Mouse (Mus musculus) thymus, adult 18-20 months (tissue): Measurements from ENCODE around the gene Sv2c.

Source experiments
- DNase-seq, 2 experiments: peaks; one replicate each; pipeline ENCODE4 v3.0.0; 2022; ENCODE audit warnings: mixed read lengths in 2 of 2

Sv2c gene

DNA sequence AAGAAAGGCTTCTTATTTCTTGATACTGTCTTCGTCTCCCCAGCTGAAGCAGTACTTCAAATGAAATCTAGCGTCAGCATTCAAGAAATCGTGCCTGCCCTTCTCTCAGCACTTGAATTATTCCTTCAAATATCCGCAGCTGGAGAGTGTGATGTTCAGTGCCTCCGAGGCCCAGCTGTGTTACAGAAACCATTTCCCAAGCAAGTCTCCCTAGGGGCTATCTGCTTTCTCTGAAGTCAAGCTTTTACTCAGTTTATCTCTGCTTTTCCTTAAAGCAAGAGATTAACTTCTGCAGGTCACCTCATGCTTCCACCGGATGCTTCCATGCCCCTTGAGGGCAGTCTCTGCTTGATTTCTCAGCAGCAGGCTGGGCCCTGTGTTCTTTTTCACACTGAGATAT is 166.8 kb downstream of the Sv2c start:
- no peak for DNase-seq

DNA sequence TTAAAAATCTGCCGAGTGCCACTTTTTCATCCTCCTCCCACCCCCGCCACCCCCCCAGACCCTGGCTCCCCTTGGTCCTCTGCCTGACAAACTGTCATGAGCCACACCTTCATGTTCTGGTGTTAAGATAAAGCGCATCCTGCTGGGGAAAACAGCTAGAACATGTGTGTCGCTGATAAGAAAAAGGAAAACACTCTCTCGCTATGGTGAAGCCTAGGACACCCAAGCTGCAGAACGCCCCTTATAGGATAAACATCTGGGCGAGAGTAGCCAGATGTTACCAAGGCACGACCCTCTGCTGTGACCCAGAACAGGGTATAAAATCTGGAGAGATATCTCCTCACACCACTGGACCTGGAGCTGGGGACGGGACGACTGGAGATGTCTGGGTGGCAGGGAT is 167.2 kb downstream of the Sv2c start:
- no peak for DNase-seq

DNA sequence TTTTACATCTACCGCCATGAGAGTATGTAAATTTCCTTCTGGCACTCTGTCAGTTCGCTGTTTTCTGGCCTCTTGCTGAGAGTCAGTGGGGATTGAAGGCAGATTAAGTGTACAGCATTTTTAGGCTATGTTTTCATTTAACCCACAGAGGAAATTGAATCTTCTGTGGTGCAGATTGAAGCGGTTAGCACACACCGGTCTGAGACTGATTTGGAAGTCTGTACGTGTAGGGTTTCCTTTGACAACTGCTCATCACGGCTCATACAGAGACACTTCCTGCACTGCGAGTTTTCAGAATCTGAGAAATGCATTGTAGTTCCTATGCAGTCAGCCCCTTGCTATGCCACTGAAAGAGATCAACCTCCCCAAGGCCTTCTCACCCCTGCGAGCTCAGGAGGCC is 168.2 kb downstream of the Sv2c start:
- DNase-seq: peak in 1 of 2 experiments; percentile 44

DNA sequence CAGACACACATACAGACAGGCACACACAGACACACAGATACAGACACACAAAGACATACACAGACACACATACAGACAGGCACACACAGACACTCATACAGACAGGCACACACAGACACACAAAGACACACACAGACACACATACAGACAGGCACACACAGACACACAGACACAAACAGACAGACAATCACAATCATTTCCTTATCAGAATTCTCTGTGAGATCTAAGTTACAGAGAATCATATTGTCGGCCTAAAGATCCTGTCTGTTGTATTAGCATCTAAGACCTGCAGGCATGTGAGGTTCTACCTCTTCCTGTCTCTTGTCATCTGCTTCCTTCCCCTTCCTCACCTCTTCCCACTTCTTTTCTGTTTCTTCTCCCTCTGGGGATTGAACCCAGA is 168.7 kb downstream of the Sv2c start:
- DNase-seq: no peak

DNA sequence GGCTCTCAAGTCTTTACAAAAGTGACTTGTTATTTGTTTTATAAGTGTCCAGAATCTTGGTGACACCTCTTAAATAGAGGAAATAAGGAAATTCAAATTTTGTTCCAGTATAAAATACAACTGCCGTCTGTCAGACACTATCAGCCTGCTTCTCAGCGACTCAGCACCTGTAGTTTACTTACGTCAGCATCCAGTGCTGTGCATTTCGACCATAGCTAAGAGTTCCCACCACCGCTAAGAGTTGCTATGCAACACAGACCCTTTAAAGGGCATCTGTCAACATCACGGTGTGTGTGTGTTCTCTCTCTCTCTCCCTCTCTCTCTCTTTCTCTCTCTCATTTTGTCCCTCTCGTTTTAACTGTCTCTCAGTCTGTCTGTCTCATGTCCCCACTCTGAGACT is 170.5 kb downstream of the Sv2c start:
- DNase-seq: no peak

DNA sequence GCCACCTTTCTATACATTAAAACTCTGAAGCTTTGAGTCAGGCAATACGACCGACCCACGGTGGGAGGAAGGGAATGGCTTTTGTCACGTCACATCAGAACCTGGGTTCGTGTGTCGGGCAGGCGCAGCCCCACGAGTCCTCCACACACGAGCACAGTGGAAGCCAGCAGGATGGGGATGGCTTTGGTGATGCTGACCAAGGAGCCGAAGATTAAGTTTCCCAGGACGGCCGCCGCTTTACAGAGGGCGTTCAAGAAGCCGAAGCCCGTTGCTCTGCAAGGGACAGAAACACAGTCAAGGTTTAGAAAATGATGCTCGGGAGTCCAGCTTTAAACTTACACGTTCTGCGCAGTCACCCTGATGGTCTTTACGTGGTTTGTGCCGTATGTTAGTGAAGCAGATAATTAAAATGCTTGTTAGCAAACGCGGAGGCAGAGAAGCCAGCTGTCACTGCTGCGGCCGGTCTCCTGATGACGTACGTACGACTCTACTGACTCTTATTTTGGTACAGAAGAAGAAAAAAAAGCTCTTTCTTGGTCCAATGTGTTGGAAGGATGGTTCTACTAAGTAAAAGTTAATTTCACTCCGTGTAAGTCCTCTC is 171.1 kb downstream of the Sv2c start:
- DNase-seq: no peak

DNA sequence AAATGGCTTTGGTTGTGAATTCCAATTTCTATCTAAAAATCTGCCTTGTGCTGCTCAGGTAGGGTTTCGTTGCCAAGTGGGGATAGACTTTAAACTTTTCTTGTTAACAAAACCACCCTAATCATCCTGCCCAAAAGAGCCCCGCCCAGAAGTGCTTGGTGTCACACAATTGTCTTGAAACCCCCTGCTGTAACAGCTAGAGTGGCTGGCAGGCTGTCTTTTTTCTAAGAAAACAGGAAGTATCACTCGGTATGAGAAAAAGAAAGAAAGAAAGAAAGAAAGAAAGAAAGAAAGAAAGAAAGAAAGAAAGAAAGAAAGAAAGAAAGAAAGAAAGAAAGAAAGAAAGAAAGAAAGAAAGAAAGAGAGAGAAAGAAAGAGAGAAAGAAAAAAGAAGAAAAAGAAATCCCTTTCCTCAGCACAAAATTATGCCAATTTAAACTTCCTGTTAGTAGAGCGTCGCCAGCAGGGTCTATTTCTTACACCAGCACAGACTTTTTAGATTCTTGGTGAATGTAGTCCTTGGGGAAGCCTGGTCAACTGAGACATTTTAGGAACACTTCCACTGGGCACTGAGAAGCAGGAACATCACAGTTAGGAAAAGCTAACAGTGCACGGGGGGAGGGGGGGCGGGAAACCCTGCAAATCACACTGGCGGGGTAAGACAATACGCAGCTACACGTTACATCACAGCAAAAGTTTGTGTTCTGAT is 171.7 kb downstream of the Sv2c start:
- DNase-seq: peak in 1 of 2 experiments; percentile 53

DNA sequence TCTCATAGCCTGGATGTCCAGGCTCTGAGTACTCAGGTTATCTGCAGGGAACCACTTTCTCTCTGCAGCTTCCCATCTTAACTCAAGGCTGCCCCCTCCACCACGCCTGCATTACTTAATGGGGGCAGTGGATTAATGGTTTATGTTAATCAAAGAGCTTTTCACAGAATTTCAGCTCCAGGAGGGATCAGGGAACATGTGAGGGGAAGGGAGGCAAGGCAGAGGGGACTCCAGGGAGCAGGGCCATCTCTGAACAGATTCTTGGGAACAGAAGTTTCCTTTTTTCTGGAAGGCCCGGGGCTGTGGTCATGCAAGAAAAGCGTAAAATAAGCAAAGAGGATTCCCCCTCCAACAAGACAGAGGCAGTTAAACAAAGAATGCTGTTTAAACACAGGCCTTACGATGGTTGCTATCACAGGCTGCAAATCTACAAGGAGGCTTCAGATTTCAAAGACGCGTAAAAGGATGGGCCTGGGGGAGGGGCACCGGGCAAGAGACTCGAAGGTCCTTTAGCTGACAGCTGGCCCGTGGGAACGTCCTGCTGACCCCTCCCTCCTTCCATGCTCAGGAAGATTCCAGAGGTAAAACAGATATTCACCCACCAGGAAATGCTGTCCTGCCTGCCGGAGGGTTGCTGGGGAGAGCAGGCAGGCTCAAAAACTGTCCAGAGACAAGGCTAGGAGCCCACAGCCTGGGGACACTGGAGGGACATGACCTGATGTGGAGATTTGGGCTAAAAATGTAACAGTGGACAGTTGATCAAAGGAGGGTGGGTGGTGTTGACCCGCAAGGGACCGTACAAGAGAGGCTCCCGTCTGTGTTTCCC is 172.5 kb downstream of the Sv2c start:
- no peak for DNase-seq

DNA sequence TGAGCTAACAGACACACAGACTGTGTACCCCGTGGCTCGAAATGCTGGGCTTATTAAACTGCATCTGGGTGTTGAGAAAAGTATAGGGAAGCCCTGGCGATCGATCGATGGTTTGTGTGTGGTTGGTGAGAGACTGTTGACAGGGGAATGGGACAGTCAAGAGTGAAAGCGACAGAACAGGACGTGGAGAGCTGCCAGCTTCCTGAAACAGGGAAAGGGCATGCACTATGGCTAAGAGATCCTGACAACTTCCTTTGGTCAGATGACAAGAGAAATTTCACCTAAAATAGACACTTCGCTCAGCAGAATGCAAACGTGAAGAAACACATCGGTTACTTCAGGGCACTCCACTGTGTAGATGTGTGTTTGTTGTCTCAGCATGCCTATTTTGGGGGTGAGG is 175.2 kb downstream of the Sv2c start:
- DNase-seq: no peak

DNA sequence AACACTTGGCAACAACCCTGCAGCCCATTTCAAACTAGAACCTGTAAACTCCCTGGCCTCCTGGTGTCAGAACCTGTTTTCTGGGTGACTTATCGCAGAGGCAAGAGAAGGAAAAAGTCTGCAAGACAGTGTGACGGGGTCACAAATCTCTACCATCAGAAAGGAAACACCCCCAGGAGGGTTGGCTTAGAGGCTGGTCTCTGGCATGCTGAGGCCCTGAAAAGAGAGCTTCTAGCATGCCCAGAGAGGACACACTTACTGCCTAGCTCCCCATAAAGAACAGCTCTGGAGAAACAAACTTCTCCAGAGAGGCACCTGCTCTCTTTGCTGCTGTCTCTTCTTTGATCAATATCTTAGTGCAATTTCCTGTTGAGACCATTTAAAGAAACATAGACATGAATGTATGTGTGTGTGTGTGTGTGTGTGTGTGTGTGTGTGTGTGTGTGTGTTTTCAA is 176.0 kb downstream of the Sv2c start:
- DNase-seq: peak in 1 of 2 experiments; percentile 55

DNA sequence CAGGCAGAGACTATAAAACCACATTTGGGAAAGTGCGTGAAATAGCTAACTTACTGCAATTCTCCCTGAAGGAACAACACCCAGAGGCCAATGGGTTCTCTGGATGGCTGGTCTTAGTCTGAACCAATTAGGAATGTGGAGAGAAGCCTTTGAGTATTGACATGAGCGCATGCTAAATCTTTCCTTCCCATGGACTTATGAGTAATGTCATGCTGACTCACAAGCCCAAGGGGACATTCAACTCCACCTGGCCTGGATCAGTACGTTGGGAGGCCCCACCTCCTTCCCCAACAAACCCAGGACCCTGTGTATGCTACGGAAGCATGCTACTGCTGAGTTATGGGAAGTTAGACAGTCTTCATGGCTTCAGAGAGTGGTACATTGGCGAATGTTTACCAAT is 177.2 kb downstream of the Sv2c start:
- no peak for DNase-seq

DNA sequence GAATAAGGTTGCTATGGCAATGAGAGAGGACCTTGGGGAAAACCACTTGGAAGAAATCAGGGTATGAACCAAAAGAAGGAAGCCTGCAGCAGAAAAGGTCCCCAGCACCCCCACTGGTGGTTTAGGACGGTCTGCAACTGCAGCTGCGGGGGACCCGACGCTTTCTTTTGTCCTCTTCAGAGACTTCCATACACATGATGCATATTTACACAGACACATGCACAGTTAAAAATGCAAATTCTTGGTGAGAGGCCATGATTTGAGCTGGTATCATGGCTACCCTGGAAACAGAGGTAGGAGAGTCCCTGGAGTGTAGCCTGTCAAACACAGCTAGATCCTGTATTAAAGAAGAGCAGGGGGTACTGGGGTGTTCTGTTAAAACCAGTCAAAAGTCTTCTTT is 178.7 kb downstream of the Sv2c start:
- no peak for DNase-seq

DNA sequence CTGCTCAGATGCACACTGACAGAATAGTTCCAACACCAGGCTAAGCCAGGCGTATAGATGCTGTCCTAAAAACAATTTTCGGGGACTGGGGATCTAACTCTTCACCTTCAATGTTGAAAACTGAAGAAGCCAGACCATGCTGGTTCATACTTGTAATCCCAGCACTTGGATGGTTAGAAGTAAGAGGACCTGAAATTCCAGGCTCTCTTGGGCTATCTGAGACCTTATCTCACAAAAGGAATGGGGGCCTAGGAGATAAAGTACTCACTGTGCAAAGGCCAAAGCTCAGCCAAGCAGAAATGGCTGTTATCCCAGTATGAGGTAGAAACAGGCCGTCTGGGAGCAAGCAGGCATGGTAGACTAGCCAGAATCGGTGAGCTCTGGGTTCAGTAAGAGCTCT is 180.1 kb downstream of the Sv2c start:
- DNase-seq: no peak

DNA sequence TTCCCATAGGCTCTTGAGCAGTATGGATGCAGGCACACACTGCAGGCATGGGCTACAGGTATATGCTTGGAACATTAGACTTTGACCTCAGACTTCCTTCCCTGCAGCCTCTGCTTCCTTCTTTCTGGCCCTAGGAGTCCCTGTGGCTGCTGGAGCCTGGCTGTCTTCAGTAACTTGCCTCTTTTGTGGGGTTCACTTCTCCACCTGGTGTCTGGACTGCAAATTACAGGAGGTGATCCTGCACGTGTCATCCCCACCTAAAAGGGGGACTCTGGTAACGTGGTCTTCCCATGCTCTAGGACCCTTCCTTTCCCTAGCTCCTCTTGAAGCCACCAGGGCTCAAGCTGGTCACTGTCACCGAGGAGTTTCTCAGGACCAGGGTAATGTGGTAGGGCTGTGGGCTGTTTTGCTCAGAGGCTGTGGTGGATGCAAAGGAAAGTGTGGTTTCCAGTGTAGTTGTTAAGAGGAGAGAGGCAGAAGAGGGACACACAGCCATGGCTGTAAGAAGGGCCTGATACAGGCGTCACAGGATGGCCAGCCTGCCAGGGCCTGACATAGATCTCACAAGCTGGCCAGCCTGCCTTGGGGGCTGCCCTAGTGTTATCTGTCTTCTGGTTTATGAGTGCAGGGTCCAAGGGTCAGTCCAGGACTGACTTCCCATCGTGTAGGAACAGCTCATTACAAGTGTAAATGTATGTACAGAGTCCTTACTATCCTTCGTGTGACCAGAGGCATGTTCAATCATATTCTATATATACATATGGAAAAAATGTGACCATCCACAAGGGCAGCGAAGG is 181.1 kb downstream of the Sv2c start:
- DNase-seq: peak in 1 of 2 experiments; percentile 54

DNA sequence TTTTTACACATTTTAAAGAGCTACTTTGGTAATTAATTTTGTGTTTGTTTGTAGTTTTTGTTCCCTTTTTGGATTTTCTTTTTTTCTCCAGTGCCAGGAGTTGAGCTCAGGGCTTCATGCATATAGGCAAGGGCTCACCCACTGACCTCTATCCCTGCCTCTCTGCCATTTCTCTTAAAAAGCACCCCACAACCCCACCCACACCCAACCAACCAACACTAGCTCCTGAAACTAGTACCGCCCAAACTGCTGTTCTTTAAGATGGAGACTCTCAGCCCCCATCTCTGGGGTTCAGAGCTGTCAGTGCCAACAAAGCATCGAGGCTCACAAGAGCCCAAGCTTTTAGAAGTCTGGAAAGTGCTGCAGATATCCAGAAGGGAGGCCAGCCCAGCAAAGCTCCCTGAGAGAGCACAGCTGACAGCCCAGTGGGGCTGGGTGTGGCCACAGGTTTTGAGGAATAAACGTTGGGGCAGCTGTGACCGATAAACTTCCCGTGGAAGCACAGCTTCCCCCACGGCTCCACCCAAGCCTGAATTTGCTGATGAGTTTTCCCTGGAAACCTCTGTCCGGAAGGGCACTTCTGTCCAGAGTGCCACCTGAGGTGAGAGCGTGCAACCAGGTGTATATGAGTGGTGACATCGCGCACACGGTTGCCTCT is 181.8 kb downstream of the Sv2c start:
- no peak for DNase-seq

DNA sequence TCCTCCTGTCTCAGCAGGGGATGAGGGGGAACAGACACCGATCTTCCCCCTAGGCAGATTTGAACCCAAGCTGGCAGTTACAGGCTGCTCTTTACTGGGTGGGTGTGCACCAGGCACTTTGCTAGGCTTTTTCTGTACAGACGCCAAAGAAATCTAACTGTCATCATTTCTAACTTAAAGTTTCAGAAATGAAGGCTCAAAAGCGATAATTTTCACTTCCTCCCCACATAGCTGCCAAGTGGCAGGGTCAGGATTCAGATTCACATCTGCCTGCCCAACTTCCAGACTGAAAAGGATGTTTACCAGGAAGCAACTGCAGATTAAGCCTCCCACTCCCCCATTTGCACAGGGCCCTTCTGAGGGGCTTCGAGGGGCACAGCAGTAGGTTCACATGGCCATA is 183.0 kb downstream of the Sv2c start:
- DNase-seq: no peak

DNA sequence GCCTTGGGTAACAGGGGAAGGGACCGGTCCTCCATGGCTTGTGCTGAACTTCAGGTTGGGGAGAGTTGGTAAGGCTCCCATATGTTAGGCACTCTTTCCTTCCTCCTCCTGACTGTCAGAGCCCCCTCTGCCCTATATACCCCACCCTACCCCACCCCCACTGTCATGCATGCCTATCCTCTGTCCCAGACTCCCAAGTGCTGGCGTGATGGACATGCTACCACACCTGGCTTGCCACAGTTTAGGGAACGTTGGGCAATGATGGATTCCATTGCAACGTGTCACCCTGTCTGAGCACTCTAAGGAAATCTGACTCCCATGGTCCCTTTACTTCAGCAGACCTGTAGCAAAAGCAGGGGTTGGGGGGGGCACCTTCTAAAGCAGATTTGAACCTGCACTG is 183.6 kb downstream of the Sv2c start:
- DNase-seq: no peak

DNA sequence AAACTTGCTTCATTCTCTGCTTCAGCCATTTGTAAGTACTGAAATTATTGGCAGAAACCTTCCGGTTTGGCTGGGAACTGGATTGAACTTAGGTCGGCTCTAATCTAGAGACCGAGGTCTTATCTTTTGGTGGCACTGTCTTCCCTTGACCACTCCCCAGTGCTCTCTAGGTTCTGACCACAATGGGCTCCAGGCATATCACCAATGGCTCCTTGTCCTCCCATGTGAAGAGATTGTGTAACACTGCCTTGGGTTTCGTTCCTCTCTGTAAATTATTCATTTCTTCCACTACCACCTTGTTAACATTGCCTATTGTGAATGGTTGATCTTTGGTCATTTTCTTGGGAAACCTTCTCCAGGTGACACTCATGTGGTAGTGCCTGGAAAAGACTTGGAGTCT is 184.0 kb downstream of the Sv2c start:
- no peak for DNase-seq

DNA sequence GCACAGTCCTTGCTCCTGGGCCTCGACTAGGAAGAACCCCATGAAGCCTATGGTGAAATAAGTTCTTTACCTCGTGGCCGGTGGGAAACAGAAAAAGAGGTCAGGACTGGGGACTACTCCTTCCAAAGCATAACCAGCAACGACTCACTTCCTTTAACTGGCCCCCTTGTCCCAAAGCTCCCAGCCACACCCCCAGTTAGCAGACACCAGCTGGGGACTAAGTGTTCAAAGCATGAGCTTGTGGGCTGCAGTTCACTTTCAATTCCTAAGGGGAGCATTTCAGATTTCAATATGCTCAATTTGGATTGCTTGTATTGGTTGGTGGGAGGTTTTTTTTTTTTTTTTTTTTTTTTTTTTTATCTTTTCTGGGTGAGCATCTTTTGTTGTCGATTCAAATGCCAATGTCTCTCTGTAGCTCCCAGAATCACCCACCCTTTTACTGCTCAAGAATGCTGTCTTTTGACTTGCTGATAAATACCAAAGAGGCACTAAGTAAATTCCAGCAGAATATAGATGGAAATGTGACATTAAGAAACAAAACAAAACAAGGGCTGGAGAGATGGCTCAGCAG is 186.4 kb downstream of the Sv2c start:
- no peak for DNase-seq

DNA sequence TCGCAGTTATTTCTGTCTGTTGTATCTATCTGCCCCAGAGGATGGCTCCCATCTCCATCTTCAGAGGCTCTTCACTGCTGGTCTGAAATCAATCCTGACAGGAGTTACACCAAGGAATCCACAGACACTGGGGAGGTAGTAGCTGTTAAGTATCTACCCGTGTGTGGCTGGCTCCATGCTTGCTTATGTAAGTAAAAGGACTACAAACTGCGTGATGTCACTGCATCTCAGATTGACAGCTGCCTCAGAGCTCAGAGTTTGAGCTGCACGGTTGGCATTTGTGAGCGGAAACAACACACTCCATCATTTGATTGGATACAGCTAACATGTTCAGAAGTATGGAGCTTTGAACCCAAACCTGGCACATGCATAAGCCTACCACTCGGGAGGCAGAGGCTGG is 187.8 kb downstream of the Sv2c start:
- DNase-seq: no peak

DNA sequence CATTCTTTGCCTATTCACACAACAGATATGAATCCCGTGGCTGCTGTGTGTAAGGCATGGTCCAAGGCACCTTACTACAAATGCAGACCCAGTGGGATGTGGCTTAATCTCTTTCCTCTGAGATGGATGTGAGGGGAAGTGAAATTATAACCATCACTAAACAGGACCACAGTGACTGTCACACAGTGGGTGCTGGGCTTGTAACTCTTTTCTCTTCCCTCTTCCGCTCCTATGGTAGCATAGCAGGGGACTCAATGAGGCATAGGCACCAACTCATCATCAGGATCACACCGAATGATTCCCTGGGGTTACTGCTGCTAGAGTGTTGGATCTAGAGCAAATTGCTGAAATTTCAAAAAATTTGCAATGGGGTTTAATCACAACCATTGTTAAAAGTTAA is 188.5 kb downstream of the Sv2c start:
- no peak for DNase-seq

DNA sequence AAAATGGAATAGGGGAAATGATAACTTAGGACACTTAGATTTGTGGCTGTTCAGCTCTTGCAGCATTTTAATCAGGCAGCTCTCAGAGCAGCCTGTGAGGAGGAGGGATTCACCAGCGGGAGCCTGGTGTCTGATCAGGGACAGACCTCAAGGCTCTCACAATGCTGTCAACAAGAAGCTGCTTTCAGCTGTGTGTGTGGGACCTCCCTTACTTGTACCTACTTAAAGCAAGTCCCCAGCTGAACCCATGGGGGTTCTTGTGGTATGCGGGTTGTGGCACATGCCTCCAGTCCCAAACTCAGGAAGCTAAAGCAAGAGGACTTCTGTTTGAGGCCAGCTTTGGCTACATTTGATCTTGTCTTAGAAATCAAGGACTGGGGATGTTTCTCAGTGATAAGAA is 189.8 kb downstream of the Sv2c start:
- DNase-seq: no peak
